ENCODE assay signal across 11 mouse cellular contexts in the genomic region with DNA sequence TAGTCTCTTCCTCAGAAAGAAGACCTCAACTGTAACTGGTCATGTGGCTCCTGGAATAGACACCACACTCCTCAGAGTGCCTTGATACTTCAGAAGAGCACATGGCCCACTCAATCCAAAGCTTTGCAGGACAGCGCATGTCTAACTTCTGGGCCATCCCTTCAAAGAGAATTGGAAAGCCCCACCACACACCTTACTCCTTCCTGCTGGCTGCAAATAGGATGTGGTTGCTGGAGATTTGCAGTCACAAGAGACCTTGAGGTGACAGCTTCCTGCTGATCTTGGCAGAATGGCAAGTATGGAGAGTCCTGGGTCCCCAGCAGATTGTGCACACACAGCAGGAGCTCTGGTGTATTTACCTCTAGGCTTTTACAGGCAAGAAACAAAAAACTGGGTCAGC.
DNase-seq lines count a peak whose midpoint lies in the region.
"Had no signal": no experiment of that assay in that cellular context is flagged by ENCODE, and none has a peak within 500 bp of the region (broad histone marks: within the 10 kb centered on the region; RNA-seq: fewer than 3 reads in every experiment).

No protein-coding gene starts in this region.

- peak; percentile 61 for DNase-seq in adrenal gland, adult 2 months
- DNase-seq in adrenal gland, adult 18-20 months (ENCODE audit: low spot score in 2 of 2), result no peak
- DNase-seq in testis, postnatal 10 days (ENCODE audit: low spot score), result peak; percentile 29
- DNase-seq in testis, postnatal 14 days (ENCODE audit: low spot score), result no peak
- DNase-seq in induced T-regulatory cell, adult 2 months (ENCODE audit: low read depth), result peak; percentile 86
- DNase-seq in lung, postnatal 36 days, result no peak
- no peak for DNase-seq in frontal cortex, postnatal 25 days (ENCODE audit: low spot score in 2 of 2)
- DNase-seq in gastrocnemius, postnatal 25 days, result no peak
- DNase-seq: embryo, embryonic 11 days; forebrain, postnatal 0 days; layer of hippocampus, adult 9-11 months had no signal

Comparison
In these comparisons a context has a peak if more than half of its experiments do, and no peak if none do; other contexts are left out.
1. DNase-seq: peak in adrenal gland, adult 2 months (single experiment), testis, postnatal 10 days (single experiment) and induced T-regulatory cell, adult 2 months (single experiment); none in adrenal gland, adult 18-20 months (0 of 2), testis, postnatal 14 days (single experiment), lung, postnatal 36 days (single experiment), frontal cortex, postnatal 25 days (0 of 2) and gastrocnemius, postnatal 25 days (single experiment).